Mouse (Mus musculus): Measurements from ENCODE around the gene Exosc3. TPM values are rescaled to one million over a fixed set of nuclear protein-coding genes. Genes with fewer than 3 reads are reported as not detected.

The Exosc3 gene
- total RNA-seq (2023) = 10 to 100 TPM; 26.0 to 28.9 TPM

DNA sequence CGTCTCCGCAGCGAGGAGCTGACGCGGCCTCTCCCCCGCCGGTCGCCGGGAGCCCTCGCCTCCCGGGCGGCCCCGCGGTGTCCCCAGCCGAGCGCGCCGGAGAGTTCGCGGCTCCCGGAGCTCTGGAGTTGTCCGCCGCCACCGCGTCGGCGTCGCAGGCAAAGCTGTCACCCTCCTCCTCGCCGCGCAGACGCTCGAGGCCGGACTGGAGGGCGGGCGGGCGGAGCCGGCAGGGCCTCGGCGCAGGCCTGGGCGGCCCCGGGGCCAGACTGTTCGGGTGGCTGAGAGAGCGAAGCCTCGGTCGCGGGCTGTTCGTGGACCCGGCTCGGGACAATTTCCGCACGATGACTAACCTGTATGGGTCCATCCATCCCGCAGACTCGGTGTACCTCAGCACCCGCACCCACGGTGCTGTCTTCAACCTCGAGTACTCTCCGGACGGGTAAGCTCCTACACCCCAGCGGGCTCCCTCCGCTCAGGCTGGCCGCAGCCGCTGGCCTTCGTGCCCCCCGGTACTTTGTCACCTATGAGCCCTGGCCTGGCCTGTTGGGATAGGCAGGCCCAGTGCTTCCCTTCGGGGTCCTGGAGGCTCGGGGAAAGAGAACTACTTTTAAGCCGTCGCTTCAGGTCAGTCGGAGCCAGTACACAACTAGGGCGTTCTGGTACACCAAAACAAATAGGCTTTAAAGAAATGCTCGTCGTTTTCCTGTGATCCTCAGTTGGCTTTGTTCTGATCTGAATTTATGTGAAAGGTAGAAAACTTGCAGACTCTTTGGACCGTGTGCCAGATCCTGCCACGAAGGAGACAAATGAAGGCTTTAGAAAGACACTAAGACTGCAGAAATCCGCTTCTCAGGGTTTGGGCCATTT lies at the start of gene Exosc3:
TSS of gene Exosc3 (minus strand) at position 447 of the 870 bp plus-strand sequence.

DNA sequence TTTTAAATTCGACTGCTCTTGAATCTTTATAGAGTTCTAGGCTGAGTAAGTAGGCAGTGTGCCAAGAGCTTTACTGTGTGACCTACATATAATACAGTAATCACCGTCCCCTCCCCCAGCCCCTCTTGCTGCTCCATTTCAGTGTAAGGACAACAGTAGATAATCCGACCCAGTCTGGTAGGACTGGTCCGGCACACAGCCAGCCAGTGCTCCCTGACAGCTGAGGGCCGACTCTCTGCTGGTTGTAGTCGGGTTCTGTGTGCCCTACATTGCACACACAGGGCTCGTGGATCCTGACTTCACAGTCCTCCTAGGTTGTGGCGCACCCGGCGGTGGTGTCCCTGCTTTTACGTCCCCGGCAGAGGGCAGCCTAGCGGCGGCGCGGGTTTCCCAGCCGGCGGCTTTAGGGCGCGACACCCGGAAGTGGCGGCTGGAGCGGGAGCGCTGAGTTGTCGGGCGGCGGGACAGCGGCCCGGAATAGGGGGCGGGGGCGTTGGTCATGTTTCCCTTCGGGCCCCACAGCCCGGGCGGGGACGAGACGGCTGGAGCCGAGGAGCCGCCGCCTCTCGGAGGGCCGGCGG lies 773 bp downstream of the Exosc3 start, which contains the start of gene Dcaf10:
TSS of gene Dcaf10 (plus strand) at position 433 of the 581 bp plus-strand sequence.

DNA sequence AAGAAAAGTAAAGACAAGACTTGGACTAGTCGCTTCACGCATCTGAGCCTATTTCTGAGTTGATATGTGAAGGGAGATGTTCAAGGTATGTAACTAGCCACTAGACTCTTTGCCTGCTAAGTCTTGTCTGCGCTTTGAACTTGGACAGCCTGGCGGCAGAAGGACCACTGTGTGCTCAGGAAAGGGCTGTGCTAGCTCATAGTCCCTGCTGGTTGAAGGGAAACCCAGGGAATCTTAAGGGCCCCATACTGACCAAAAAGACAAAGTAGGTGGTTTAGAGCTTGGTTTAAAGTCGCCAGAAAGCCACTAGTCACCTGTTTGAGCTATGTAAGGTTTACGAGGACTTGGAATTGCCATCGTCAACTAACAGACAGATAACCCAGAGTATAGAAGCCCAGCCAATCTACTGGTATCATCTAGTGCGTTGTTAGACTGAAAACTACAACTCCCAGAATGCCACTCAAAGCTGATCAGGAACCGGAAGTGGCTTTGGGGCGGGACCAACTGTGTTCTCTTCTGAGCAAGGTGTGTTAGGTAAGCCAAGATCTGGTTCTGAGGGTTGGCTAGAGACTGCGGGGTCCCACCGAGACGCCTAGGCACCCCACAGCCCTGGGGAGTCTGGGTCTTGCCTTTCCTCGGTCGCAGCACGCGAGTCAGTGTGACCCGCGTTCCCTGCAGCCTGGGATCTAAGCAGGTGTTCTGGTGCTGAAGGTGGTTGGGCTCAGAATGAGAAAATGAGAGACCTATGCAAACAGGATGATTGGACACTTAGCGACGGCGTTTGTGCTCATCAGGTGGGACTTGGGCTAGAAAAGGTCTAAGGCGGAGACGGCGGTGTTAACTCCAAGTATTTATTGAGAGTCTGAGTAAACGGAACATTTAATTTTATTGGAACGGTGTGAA lies 45.6 kb downstream of the Exosc3 start, which contains the start of gene Trmt10b:
TSS of gene Trmt10b (plus strand) at position 466 of the 903 bp plus-strand sequence.

Other genes starting within 250 kb of the Exosc3 start
- gene Tomm5, start 234.6 kb downstream of the Exosc3 start, total RNA-seq (2023) = 10 to 100 TPM; 30.0 to 30.8 TPM
- not detected for gene Frmpd1, start 157.9 kb downstream of the Exosc3 start, total RNA-seq (2023)
- gene Trmt10b, start 45.6 kb downstream of the Exosc3 start, total RNA-seq (2023) = 1 to 10 TPM; 3.4 to 4.2 TPM
- gene Dcaf10, start 631 bp downstream of the Exosc3 start, total RNA-seq (2023) = 10 to 100 TPM; 14.5 to 15.0 TPM
- 10 to 100 TPM; 44.8 to 49.1 TPM for gene Slc25a51, start 66.0 kb upstream of the Exosc3 start, total RNA-seq (2023)
- 1 to 10 TPM; 1.6 TPM for gene Shb, start 189.7 kb upstream of the Exosc3 start, total RNA-seq (2023)

Data from neutrophil, adult 59 days (primary cell).